Mouse (Mus musculus) ovary, adult 18-20 months (tissue): Measurements from ENCODE around the gene Retnlg.
"Not testable (repeated sequence)": the region's sequence is repeated elsewhere in the genome, so short reads cannot be mapped to it uniquely, and the experiment has no call there.

Experiments used
- DNase-seq: peaks from one replicate; pipeline ENCODE4 v3.0.0; 2022; ENCODE audit warnings: low spot score, mixed read lengths

Retnlg gene

GRCm38 (mm10) chr16:48872321-48872720 is at the start of gene Retnlg:
Retnlg (plus strand) TSS chr16:48872621.
- no peak for DNase-seq

GRCm38 (mm10) chr16:48826474-48826873 is 45.9 kb upstream of the Retnlg start:
- no peak for DNase-seq

GRCm38 (mm10) chr16:48827625-48828024 is 44.8 kb upstream of the Retnlg start:
- no peak for DNase-seq

GRCm38 (mm10) chr16:48829060-48829459 is 43.4 kb upstream of the Retnlg start:
- DNase-seq, result no peak

GRCm38 (mm10) chr16:48832055-48832454 is 40.4 kb upstream of the Retnlg start:
- no peak for DNase-seq

- not testable (repeated sequence) for DNase-seq
Measured at GRCm38 (mm10) chr16:48833626-48834025, 38.8 kb upstream of the Retnlg start.

- DNase-seq, result no peak
Measured at GRCm38 (mm10) chr16:48842266-48842665, 30.2 kb upstream of the Retnlg start, which contains the start of gene Retnla. Retnla (plus strand) TSS chr16:48842551.

- no peak for DNase-seq
Measured at GRCm38 (mm10) chr16:48843671-48844386, 28.6 kb upstream of the Retnlg start.

- DNase-seq, result not testable (repeated sequence)
Measured at GRCm38 (mm10) chr16:48865004-48865403, 7.4 kb upstream of the Retnlg start.

- DNase-seq, result no peak
Measured at GRCm38 (mm10) chr16:48867690-48868089, 4.7 kb upstream of the Retnlg start.

GRCm38 (mm10) chr16:48868663-48869062 is 3.8 kb upstream of the Retnlg start:
- DNase-seq, result no peak

- no peak for DNase-seq
Measured at GRCm38 (mm10) chr16:48869671-48870070, 2.8 kb upstream of the Retnlg start.

GRCm38 (mm10) chr16:48871754-48872153 is 667 bp upstream of the Retnlg start:
- no peak for DNase-seq

GRCm38 (mm10) chr16:48890733-48891132 is 18.3 kb downstream of the Retnlg start:
- no peak for DNase-seq

GRCm38 (mm10) chr16:48899868-48900267 is 27.4 kb downstream of the Retnlg start:
- no peak for DNase-seq

- no peak for DNase-seq
Measured at GRCm38 (mm10) chr16:48911184-48911583, 38.8 kb downstream of the Retnlg start.

- no peak for DNase-seq
Measured at GRCm38 (mm10) chr16:48913206-48913605, 40.8 kb downstream of the Retnlg start.

GRCm38 (mm10) chr16:48923724-48924123 is 51.3 kb downstream of the Retnlg start:
- no peak for DNase-seq
